Mouse (Mus musculus): ENCODE data around the gene Tnpo3. TPM values are rescaled to one million over a fixed set of nuclear protein-coding genes. Genes with fewer than 3 reads are reported as not detected.

The Tnpo3 gene
- polyA plus RNA-seq, 1 experiment from 2014 or later, result 28.1 TPM

- no peak overlapping the region for H3K4me3 ChIP-seq (ENCODE audit: low read depth, low read length)
- no peaks in the 10 kb centered on the region for H3K9me3 ChIP-seq (ENCODE audit: control insufficient read depth)
- no peaks in the 10 kb centered on the region for H3K36me3 ChIP-seq (ENCODE audit: control insufficient read depth, insufficient read depth)
- no peak for TF ChIP-seq CTCF (IDR thresholded peaks at IDR 0.05; ENCODE audit: low read depth)
- H3K4me2 ChIP-seq (replicated peaks; ENCODE audit: low read depth), result no peak overlapping the region
- H3K27me3 ChIP-seq (replicated peaks; ENCODE audit: control insufficient read depth, insufficient read depth, low read length), result peaks cover 18% of the 10 kb centered on the region; the same call in 1 of the 2 replicates
- H3K27ac ChIP-seq (ENCODE audit: low read depth, low read length), result no peak overlapping the region
- WGBS, result 94% methylated on average over 1 of the region's 1 CpGs
- no peak overlapping the region for H3K9ac ChIP-seq (ENCODE audit: low read depth, low read length)
- no peaks in the 10 kb centered on the region for H3K4me1 ChIP-seq (replicated peaks; ENCODE audit: control insufficient read depth, insufficient read depth, low read length)
- no peak for ATAC-seq
Observed at GRCm38 (mm10) chr6:29634537-29634936, 24.9 kb upstream of the Tnpo3 start.

DNA sequence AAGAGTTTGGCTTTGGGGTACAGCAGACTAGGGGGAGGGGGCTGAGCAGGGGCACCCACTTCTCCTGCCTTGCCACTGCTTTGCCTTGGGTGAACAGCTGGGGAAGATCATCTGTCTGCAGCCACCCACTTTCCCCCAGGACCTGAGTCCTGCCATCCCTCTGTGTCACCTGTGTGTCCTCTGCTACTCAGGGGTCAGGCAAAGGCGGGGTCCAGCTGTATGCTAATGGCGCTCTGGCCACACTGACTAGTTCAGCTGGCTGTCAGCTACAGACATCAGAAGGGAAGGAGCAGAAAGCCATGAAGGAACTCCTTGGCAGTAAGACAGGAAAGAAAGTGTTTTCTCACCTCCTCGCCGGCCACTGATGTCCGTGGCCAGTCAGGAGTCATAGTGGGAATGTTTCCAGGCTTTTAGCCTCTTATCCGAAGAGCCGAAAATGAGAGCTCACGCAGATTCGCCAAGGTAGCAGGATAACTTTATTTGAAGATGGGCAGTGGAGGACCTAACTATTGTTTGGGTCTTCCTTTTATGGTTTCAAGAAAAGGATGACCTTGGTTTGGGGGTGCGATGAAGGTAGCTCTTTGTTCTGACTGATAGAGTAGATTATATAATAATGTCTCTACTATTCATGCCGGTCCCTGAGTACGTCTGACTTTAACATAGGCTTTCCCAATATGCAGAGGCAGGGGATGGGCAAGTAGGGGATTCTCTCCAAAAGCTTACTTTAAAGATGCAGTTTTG is 23.0 kb upstream of the Tnpo3 start:
- no peak overlapping the region for H3K4me2 ChIP-seq (replicated peaks; ENCODE audit: low read depth)
- no peak for ATAC-seq

DNA sequence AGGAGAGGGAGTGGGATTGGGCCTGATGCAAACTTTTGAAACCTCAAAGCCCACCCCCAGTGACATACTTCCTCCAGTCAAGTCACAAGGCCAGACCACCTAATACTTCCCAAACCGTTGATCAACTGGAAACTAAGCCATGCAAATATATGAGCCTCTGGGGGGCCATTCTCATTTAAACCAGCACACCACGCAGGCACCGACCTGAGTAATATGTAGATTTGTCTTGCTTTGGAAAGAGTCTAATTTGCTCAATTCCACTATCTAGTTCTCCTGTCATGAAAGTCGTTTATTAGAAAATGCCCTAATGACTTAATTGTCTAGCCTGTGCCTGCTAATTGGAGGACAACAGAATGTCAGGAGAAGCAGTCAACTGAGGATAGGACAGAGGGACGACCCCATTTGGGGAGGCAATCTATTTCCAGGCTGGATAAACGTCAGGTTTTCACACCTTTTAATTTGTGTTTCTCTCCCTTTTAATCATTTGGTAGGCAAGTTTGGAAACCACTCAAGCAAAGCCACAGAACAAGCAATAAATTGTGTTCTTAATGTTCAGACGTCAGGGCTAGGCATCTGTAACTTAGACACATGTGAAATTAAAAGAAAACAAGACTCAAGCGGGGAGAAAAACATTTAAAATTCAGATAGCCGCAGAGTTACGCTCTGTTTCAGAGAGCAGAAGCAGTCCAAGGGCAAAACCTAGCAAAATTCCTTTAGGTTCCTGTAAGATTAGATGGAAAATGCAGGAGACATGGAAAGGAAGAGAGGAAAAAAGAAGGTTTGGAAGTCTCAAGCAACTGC is 22.3 kb upstream of the Tnpo3 start:
- no peak for ATAC-seq
- peaks cover 18% of the 10 kb centered on the region; the same call in 1 of the 2 replicates for H3K27me3 ChIP-seq (replicated peaks; ENCODE audit: control insufficient read depth, insufficient read depth, low read length)
- no peak overlapping the region for H3K9ac ChIP-seq (ENCODE audit: low read depth, low read length)
- 39% methylated on average over 10 of the region's 10 CpGs for WGBS
- no peak for TF ChIP-seq CTCF (IDR thresholded peaks at IDR 0.05; ENCODE audit: low read depth)
- no peaks in the 10 kb centered on the region for H3K4me1 ChIP-seq (replicated peaks; ENCODE audit: control insufficient read depth, insufficient read depth, low read length)
- H3K9me3 ChIP-seq (ENCODE audit: control insufficient read depth), result no peaks in the 10 kb centered on the region
- no peaks in the 10 kb centered on the region for H3K36me3 ChIP-seq (ENCODE audit: control insufficient read depth, insufficient read depth)
- no peak overlapping the region for H3K4me2 ChIP-seq (replicated peaks; ENCODE audit: low read depth)
- no peak overlapping the region for H3K27ac ChIP-seq (ENCODE audit: low read depth, low read length)
- H3K4me3 ChIP-seq (ENCODE audit: low read depth, low read length), result no peak overlapping the region

More for the DNA sequence above, 23.0 kb upstream of the Tnpo3 start:
- Histone ChIP-seq H3K27ac (ENCODE audit: low read depth, low read length) (no peak overlapping the region), H3K4me3 (ENCODE audit: low read depth, low read length) (no peak overlapping the region), H3K27me3 (replicated peaks; ENCODE audit: control insufficient read depth, insufficient read depth, low read length) (peaks cover 18% of the 10 kb centered on the region; the same call in 1 of the 2 replicates), H3K9ac (ENCODE audit: low read depth, low read length) (no peak overlapping the region), H3K4me1 (replicated peaks; ENCODE audit: control insufficient read depth, insufficient read depth, low read length) (no peaks in the 10 kb centered on the region), H3K36me3 (ENCODE audit: control insufficient read depth, insufficient read depth) (no peaks in the 10 kb centered on the region), H3K9me3 (ENCODE audit: control insufficient read depth) (no peaks in the 10 kb centered on the region)
- WGBS, result 48% methylated on average over 12 of the region's 12 CpGs
- no peak for TF ChIP-seq CTCF (IDR thresholded peaks at IDR 0.05; ENCODE audit: low read depth)

DNA sequence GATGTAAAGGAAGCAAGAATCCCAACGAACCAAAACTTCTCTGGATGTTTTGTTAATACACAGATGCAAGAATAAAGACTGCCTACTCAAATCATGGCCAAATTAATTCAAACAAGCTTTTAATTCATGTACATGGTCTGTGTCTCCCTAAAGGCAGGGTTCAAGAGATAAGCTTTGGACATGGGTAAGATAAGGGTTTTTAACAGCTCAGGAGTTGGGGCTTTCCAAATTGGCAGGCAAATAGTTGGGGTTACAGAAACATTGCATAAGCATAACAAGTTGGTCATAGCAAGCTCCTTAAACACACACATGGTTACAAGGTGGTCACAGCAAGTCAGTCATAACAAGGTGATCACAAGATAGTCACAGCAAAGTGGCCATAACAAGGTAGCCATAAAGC is 20.5 kb upstream of the Tnpo3 start:
- Histone ChIP-seq H3K9me3 (ENCODE audit: control insufficient read depth) (no peaks in the 10 kb centered on the region), H3K36me3 (ENCODE audit: control insufficient read depth, insufficient read depth) (no peaks in the 10 kb centered on the region), H3K4me1 (replicated peaks; ENCODE audit: control insufficient read depth, insufficient read depth, low read length) (no peaks in the 10 kb centered on the region), H3K27me3 (replicated peaks; ENCODE audit: control insufficient read depth, insufficient read depth, low read length) (peaks cover 18% of the 10 kb centered on the region; the same call in 1 of the 2 replicates), H3K27ac (ENCODE audit: low read depth, low read length) (no peak overlapping the region), H3K4me3 (ENCODE audit: low read depth, low read length) (no peak overlapping the region), H3K9ac (ENCODE audit: low read depth, low read length) (no peak overlapping the region), H3K4me2 (replicated peaks; ENCODE audit: low read depth) (no peak overlapping the region)
- 81% methylated on average over 1 of the region's 1 CpGs for WGBS
- no peak for TF ChIP-seq CTCF (IDR thresholded peaks at IDR 0.05; ENCODE audit: low read depth)
- no peak for ATAC-seq

- Histone ChIP-seq H3K4me2 (replicated peaks; ENCODE audit: low read depth) (no peak overlapping the region), H3K4me3 (ENCODE audit: low read depth, low read length) (no peak overlapping the region), H3K9ac (ENCODE audit: low read depth, low read length) (no peak overlapping the region), H3K9me3 (ENCODE audit: control insufficient read depth) (no peaks in the 10 kb centered on the region), H3K36me3 (ENCODE audit: control insufficient read depth, insufficient read depth) (no peaks in the 10 kb centered on the region), H3K27me3 (replicated peaks; ENCODE audit: control insufficient read depth, insufficient read depth, low read length) (peaks cover 19% of the 10 kb centered on the region; the same call in 1 of the 2 replicates), H3K4me1 (replicated peaks; ENCODE audit: control insufficient read depth, insufficient read depth, low read length) (no peaks in the 10 kb centered on the region), H3K27ac (ENCODE audit: low read depth, low read length) (no peak overlapping the region)
- ATAC-seq, result no peak
- TF ChIP-seq CTCF (IDR thresholded peaks at IDR 0.05; ENCODE audit: low read depth), result no peak
- 81% methylated on average over 2 of the region's 2 CpGs for WGBS
Observed at GRCm38 (mm10) chr6:29627756-29628155, 18.1 kb upstream of the Tnpo3 start.

DNA sequence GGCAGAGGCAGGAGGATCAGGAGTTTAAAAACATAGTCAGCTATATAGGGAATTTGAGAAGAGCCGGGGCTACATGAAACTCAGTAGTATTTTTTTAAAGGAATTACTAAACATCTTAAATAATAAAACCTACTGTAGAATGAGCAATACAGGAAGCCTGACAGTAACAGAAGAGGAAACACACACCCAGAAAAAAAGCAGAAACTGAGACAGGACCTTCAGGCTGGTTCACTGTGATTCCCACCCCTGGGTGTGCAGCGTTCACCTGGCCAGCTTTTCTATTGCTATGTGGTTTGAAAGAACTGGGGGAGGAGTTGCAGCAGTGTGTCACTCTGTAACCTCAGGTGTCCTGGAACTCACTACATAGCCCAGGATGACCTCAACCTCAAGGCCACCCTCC is 14.2 kb upstream of the Tnpo3 start:
- no peak for TF ChIP-seq CTCF (IDR thresholded peaks at IDR 0.05; ENCODE audit: low read depth)
- H3K9ac ChIP-seq (ENCODE audit: low read depth, low read length), result no peak overlapping the region
- WGBS, result 92% methylated on average over 2 of the region's 2 CpGs
- H3K4me1 ChIP-seq (replicated peaks; ENCODE audit: control insufficient read depth, insufficient read depth, low read length), result no peaks in the 10 kb centered on the region
- H3K27me3 ChIP-seq (replicated peaks; ENCODE audit: control insufficient read depth, insufficient read depth, low read length), result peaks cover 8% of the 10 kb centered on the region; the same call in 1 of the 2 replicates
- no peak overlapping the region for H3K4me3 ChIP-seq (ENCODE audit: low read depth, low read length)
- H3K4me2 ChIP-seq (replicated peaks; ENCODE audit: low read depth), result no peak overlapping the region
- no peak overlapping the region for H3K27ac ChIP-seq (ENCODE audit: low read depth, low read length)
- ATAC-seq, result no peak
- no peaks in the 10 kb centered on the region for H3K9me3 ChIP-seq (ENCODE audit: control insufficient read depth)
- H3K36me3 ChIP-seq (ENCODE audit: control insufficient read depth, insufficient read depth), result no peaks in the 10 kb centered on the region

Data from intestine, postnatal 0 days (tissue).